Comparison of ENCODE assay signal across 14 mouse cellular contexts in the genomic region with DNA sequence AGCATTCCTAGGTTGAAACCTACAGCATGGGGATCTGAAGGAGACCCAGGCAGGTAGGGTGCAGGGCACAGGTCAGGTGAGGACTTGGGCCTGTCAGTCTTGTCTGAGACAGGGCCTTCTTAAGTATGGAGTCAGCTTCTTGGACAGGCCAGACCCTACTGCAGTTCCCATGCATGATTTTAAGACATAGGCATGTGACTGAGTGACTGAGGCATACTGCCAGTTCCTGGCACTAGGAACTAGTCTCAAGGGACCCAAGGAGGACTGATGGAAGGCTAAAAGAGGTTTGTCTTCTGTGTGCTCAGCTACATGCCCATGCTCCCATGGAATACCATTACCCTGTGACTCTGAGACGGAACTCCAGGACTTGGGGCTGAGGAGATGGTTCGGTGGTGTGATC. TPM values are rescaled to one million over a fixed set of nuclear protein-coding genes. Genes with fewer than 3 reads are reported as not detected.
A peak's percentile ranks its signal among the peaks of the same experiment; 100 is the strongest.
DNase-seq lines count a peak whose midpoint lies in the region; ATAC-seq and TF ChIP-seq lines count a peak whose summit lies in the region.
"Had no signal": no experiment of that assay in that cellular context is flagged by ENCODE, and none has a peak within 500 bp of the region (broad histone marks: within the 10 kb centered on the region; RNA-seq: fewer than 3 reads in every experiment).

No protein-coding gene starts in this region.

- WGBS in heart, adult 2 months: 84% methylated on average over 2 of the region's 2 CpGs
- whole genome bisulfite sequencing in embryonic facial prominence, embryonic 15.5 days: 86% methylated on average over 2 of the region's 2 CpGs

- H3K27ac ChIP-seq in heart, adult 2 months: no peak overlapping the region
- no peak overlapping the region for H3K27ac ChIP-seq in left cerebral cortex, adult 2 months
- H3K27ac ChIP-seq in embryonic facial prominence, embryonic 15.5 days (replicated peaks): peak overlapping the region; percentile 91
- H3K27ac ChIP-seq: macrophage had no signal

- H3K4me1 ChIP-seq in heart, adult 2 months (ENCODE audit: control insufficient read depth, insufficient read depth, low read length): peaks cover 3% of the 10 kb centered on the region
- H3K4me1 ChIP-seq in embryonic facial prominence, embryonic 15.5 days: peaks cover 66% of the 10 kb centered on the region

- no peaks in the 10 kb centered on the region for H3K36me3 ChIP-seq in heart, adult 2 months (ENCODE audit: control insufficient read depth, insufficient read depth, low read length)
- no peaks in the 10 kb centered on the region for H3K36me3 ChIP-seq in embryonic facial prominence, embryonic 15.5 days
- no peaks in the 10 kb centered on the region for H3K36me3 ChIP-seq in myocyte (ENCODE audit: control insufficient read depth, insufficient read depth)

- TF ChIP-seq CTCF in heart, adult 2 months (IDR thresholded peaks at IDR 0.05): no peak
- TF ChIP-seq CTCF in left cerebral cortex, adult 2 months (IDR thresholded peaks at IDR 0.05): no peak

- H3K4me3 ChIP-seq in heart, adult 2 months: no peak overlapping the region
- no peak overlapping the region for H3K4me3 ChIP-seq in left cerebral cortex, adult 2 months
- H3K4me3 ChIP-seq in embryonic facial prominence, embryonic 15.5 days (replicated peaks): no peak overlapping the region
- no peak overlapping the region for H3K4me3 ChIP-seq in myocyte

- no peak for TF ChIP-seq POLR2A in heart, adult 2 months (IDR thresholded peaks at IDR 0.05; ENCODE audit: insufficient read depth, low read depth, low read length)
- TF ChIP-seq POLR2A in myocyte (IDR thresholded peaks at IDR 0.05; ENCODE audit: insufficient read length, low read depth): no peak

- TF ChIP-seq EP300 in heart, adult 2 months (IDR thresholded peaks at IDR 0.05; ENCODE audit: insufficient read depth, low read depth, low read length): no peak

- DNase-seq in heart, adult 11 months: peak; percentile 90
- DNase-seq in heart, adult 2 months: no peak
- DNase-seq in left cerebral cortex, postnatal 4 days: peak; percentile 66
- no peak for DNase-seq in left cerebral cortex, adult 2 months (ENCODE audit: extremely low spot score in 1 of 2, low spot score in 2 of 2)
- no peak for DNase-seq in neural tube, embryonic 10.5 days (ENCODE audit: extremely low spot score, low spot score)
- DNase-seq: cerebellum, adult 11 months had no signal

- no peaks in the 10 kb centered on the region for H3K79me2 ChIP-seq in heart, adult 2 months (replicated peaks; ENCODE audit: control insufficient read depth, insufficient read depth, low read length)
- peaks cover 3% of the 10 kb centered on the region for H3K79me2 ChIP-seq in myocyte (ENCODE audit: control insufficient read depth, insufficient read depth)

- H3ac ChIP-seq in myocyte (ENCODE audit: control insufficient read depth, insufficient read length): no peak overlapping the region

- H3K4me2 ChIP-seq in embryonic facial prominence, embryonic 15.5 days (replicated peaks): no peak overlapping the region
- H3K4me2 ChIP-seq in myocyte (ENCODE audit: low read depth): peak overlapping the region; percentile 12

- no peak for ATAC-seq in embryonic facial prominence, embryonic 15.5 days (ENCODE audit: insufficient number of reproducible peaks, low FRiP score, low TSS enrichment, low read depth)
- ATAC-seq in cerebellum, adult (ENCODE audit: insufficient number of reproducible peaks, low FRiP score, low TSS enrichment): no peak

- H3K27me3 ChIP-seq in heart, adult 2 months (ENCODE audit: control insufficient read depth, insufficient read depth, low read length): peaks cover 6% of the 10 kb centered on the region; the same call in 1 of the 2 replicates
- peaks cover 11% of the 10 kb centered on the region for H3K27me3 ChIP-seq in embryonic facial prominence, embryonic 15.5 days
- H3K27me3 ChIP-seq in myocyte (ENCODE audit: control insufficient read depth, insufficient read depth, insufficient read length): no peaks in the 10 kb centered on the region

- no peaks in the 10 kb centered on the region for H3K9me3 ChIP-seq in embryonic facial prominence, embryonic 15.5 days (replicated peaks)

- no peak overlapping the region for H3K9ac ChIP-seq in heart, adult 2 months (ENCODE audit: low read depth, low read length)
- no peak overlapping the region for H3K9ac ChIP-seq in embryonic facial prominence, embryonic 15.5 days

- intact Hi-C loops in heart, adult 2 months (cut with DNase I): no loop called here
- intact Hi-C loops in left cerebral cortex, postnatal 4 days (cut with DNase I): no loop called here
- intact Hi-C loops in left cerebral cortex, adult 2 months (cut with DNase I): no loop called here

TF ChIP-seq in myocyte, 11 proteins besides CTCF, POLR2A, EP300 and RAD21:
- TF ChIP-seq USF1 (IDR thresholded peaks at IDR 0.05; ENCODE audit: low read depth) (peak; percentile 53), MAX (IDR thresholded peaks at IDR 0.05; ENCODE audit: low read depth) (no peak)
TF ChIP-seq in myocyte: peak in this region for 1.

RNA-seq across cellular contexts. Expression of gene Loxl1, which starts 2.9 kb away (rescaled TPM):
- 10 to 100 TPM; 22.1 to 28.4 TPM for total RNA-seq in heart, adult 2 months (2021)
- polyA plus RNA-seq in heart, adult 2 months (2012; rRNA removed): 57.5 and 59.7 TPM in 2 replicates
- 1 to 10 TPM; 4.8 to 5.5 TPM for total RNA-seq in left cerebral cortex, postnatal 4 days (2021)
- 1 to 10 TPM; 2.1 to 2.2 TPM for total RNA-seq in left cerebral cortex, adult 2 months (2021)
- 89.8 and 92.4 TPM in 2 replicates for polyA plus RNA-seq in embryonic facial prominence, embryonic 15.5 days (2015; fragmentation: Nextera tagmentation; extraction: Ambion mirVana)
- 46.1 TPM for polyA plus RNA-seq in myocyte (2012; fragmentation: generic; extraction: Trizol)
- total RNA-seq: granulocyte monocyte progenitor cell, adult 5-6 weeks had no signal
- polyA plus RNA-seq: macrophage had no signal

RNA-seq across cellular contexts. Expression of gene Tbc1d21, which starts 54.4 kb away (rescaled TPM):
- total RNA-seq in heart, adult 2 months (2021): not detected
- polyA plus RNA-seq in heart, adult 2 months (2012; rRNA removed): not detected in 2 replicates
- not detected for total RNA-seq in left cerebral cortex, postnatal 4 days (2021)
- total RNA-seq in left cerebral cortex, adult 2 months (2021): not detected
- polyA plus RNA-seq in embryonic facial prominence, embryonic 15.5 days (2015; fragmentation: Nextera tagmentation; extraction: Ambion mirVana): not detected in 2 replicates
- polyA plus RNA-seq in myocyte (2012; fragmentation: generic; extraction: Trizol): 0.32 TPM
- total RNA-seq: granulocyte monocyte progenitor cell, adult 5-6 weeks; left cerebral cortex, adult 8-10 months had no signal
- polyA plus RNA-seq: embryonic facial prominence, embryonic 11.5 days; kidney, embryonic 16.5 days; macrophage had no signal

Comparison
In these comparisons a context has a peak if more than half of its experiments do, and no peak if none do; other contexts are left out.
1. DNase-seq: peak in heart, adult 11 months (single experiment) and left cerebral cortex, postnatal 4 days (single experiment); none in heart, adult 2 months (0 of 2), left cerebral cortex, adult 2 months (0 of 2) and neural tube, embryonic 10.5 days (single experiment).